22 mouse cellular contexts compared by ENCODE assay signal in genomic region chr10:123028949-123029348, GRCm38 (mm10). TPM values are rescaled to one million over a fixed set of nuclear protein-coding genes. Genes with fewer than 3 reads are reported as not detected.
DNase-seq lines count a peak whose midpoint lies in the region; ATAC-seq lines count a peak whose summit lies in the region.
"Had no signal": no experiment of that assay in that cellular context is flagged by ENCODE, and none has a peak within 500 bp of the region (broad histone marks: within the 10 kb centered on the region; RNA-seq: fewer than 3 reads in every experiment).

No protein-coding gene starts in this region.

- no peaks in the 10 kb centered on the region for H3K27me3 ChIP-seq in midbrain, embryonic 11.5 days (ENCODE audit: control insufficient read depth, insufficient read depth, low read length)
- H3K27me3 ChIP-seq in midbrain, embryonic 10.5 days (ENCODE audit: low read depth, poor library complexity, severe bottlenecking), result no peaks in the 10 kb centered on the region
- H3K27me3 ChIP-seq: CH12.LX, Patski had no signal

- H3K36me3 ChIP-seq in midbrain, embryonic 11.5 days (ENCODE audit: control insufficient read depth, insufficient read depth, low read length), result peaks cover 2% of the 10 kb centered on the region; the same call in 1 of the 2 replicates
- H3K36me3 ChIP-seq in midbrain, embryonic 10.5 days, result peaks cover 84% of the 10 kb centered on the region

- no peak overlapping the region for H3K4me2 ChIP-seq in midbrain, embryonic 11.5 days

- 89% methylated on average over 4 of the region's 4 CpGs for WGBS in midbrain, embryonic 11.5 days
- 92% methylated on average over 4 of the region's 4 CpGs for WGBS in midbrain, embryonic 10.5 days

- no peak overlapping the region for H3K9ac ChIP-seq in midbrain, embryonic 11.5 days (ENCODE audit: low read length)

- ATAC-seq in midbrain, embryonic 11.5 days (ENCODE audit: low FRiP score), result no peak
- ATAC-seq: activated CD4-positive, CD25-positive, alpha-beta regulatory T cell, adult 4 months; CD4-positive, CD25-positive, alpha-beta regulatory T cell, adult 4 months; Patski had no signal

- H3K27ac ChIP-seq in midbrain, embryonic 11.5 days (ENCODE audit: low read depth, low read length), result no peak overlapping the region
- H3K27ac ChIP-seq in midbrain, embryonic 10.5 days (replicated peaks), result no peak overlapping the region

- DNase-seq in heart, adult 11 months, result peak; percentile 75
- DNase-seq in heart, adult 18-20 months, result no peak
- peak; percentile 72 for DNase-seq in midbrain, embryonic 11.5 days (ENCODE audit: low spot score, missing footprints)
- DNase-seq in midbrain, embryonic 10.5 days (ENCODE audit: low spot score), result no peak
- DNase-seq in 416B (ENCODE audit: low read depth), result peak; percentile 23
- DNase-seq in adrenal gland, adult 8-10 months, result no peak
- DNase-seq: adrenal gland, adult 2 months; adrenal gland, postnatal 10 days; adrenal gland, postnatal 14 days; adrenal gland, postnatal 25 days; adrenal gland, postnatal 36 days; B cell, adult 2 months; cerebellum, adult 11 months; cerebellum, adult 11-12 months; cerebellum, adult 18-20 months; cerebellum, adult 2 months; cerebellum, adult 8-10 months had no signal

- H3K9me3 ChIP-seq in midbrain, embryonic 11.5 days (ENCODE audit: control insufficient read depth, low read length), result no peaks in the 10 kb centered on the region
- no peaks in the 10 kb centered on the region for H3K9me3 ChIP-seq in midbrain, embryonic 10.5 days (replicated peaks)
- H3K9me3 ChIP-seq: G1E had no signal

- no peak overlapping the region for H3K4me3 ChIP-seq in midbrain, embryonic 11.5 days (ENCODE audit: low read depth, low read length)
- no peak overlapping the region for H3K4me3 ChIP-seq in midbrain, embryonic 10.5 days

- H3K4me1 ChIP-seq in midbrain, embryonic 11.5 days (ENCODE audit: control insufficient read depth, insufficient read depth, low read length), result no peaks in the 10 kb centered on the region
- H3K4me1 ChIP-seq in midbrain, embryonic 10.5 days, result no peaks in the 10 kb centered on the region

RNA-seq across cellular contexts. Expression of gene Mon2, which starts 47.4 kb away (rescaled TPM):
- 10 to 100 TPM; 36.4 to 41.7 TPM for total RNA-seq in heart, adult 18-20 months (2021)
- polyA plus RNA-seq in midbrain, embryonic 11.5 days (2014; fragmentation: Nextera tagmentation; extraction: Ambion mirVana), result 24.9 and 25.7 TPM in 2 replicates
- polyA plus RNA-seq in midbrain, embryonic 10.5 days (2016; fragmentation: Nextera tagmentation; extraction: Ambion mirVana), result 18.9 and 19.7 TPM in 2 replicates
- 100 to 1,000 TPM in 1 of 4 experiments, 10 to 100 TPM in 3; 76.3 to 124 (median 93.7) TPM for total RNA-seq in adrenal gland, adult 8-10 months (2022)

Comparison
In these comparisons a context has a peak if more than half of its experiments do, and no peak if none do; other contexts are left out.
1. DNase-seq: peak in heart, adult 11 months (single experiment), midbrain, embryonic 11.5 days (single experiment) and 416B (single experiment); none in heart, adult 18-20 months (0 of 2), midbrain, embryonic 10.5 days (single experiment) and adrenal gland, adult 8-10 months (single experiment).